Mouse (Mus musculus) gastrocnemius, postnatal 4 days (tissue): ENCODE results near the gene Dnttip2. TPM values are rescaled to one million over a fixed set of nuclear protein-coding genes. Genes with fewer than 3 reads are reported as not detected.
"Not testable (repeated sequence)": the region's sequence is repeated elsewhere in the genome, so short reads cannot be mapped to it uniquely, and the experiment has no call there.

ENCODE experiments used
- DNase-seq, 2 experiments: peaks; one replicate each; pipeline ENCODE4 v3.0.0; 2021 to 2022; ENCODE audit warnings: low spot score in 2 of 2, mixed read lengths in 2 of 2
- long read RNA-seq, 2 experiments: library from polyadenylated mRNA; stranded (forward); transcript quantifications; one replicate each; pipeline ENCODE4 v2.0.0; 2021
- total RNA-seq, 2 experiments: library from RNA; stranded (reverse); gene quantifications; 2 replicates each; pipeline ENCODE4 v1.2.3; 2021

Gene Dnttip2
- 10 to 100 TPM; 29.2 to 31.1 TPM for total RNA-seq
- long read RNA-seq, experiment 1, transcript Dnttip2-201 (7 exons, 2,429 nt) = major isoform, 60 of 61 reads
- long read RNA-seq, experiment 1, partial matches to known transcripts = 0 of 61 reads
- long read RNA-seq, experiment 1, other reads (novel, unspliced or antisense) = 1 of 61 reads
- long read RNA-seq, experiment 2, transcript Dnttip2-201 (7 exons, 2,429 nt) = major isoform, 62 of 67 reads
- long read RNA-seq, experiment 2, partial matches to known transcripts = 3 of 67 reads
- long read RNA-seq, experiment 2, other reads (novel, unspliced or antisense) = 2 of 67 reads

DNA sequence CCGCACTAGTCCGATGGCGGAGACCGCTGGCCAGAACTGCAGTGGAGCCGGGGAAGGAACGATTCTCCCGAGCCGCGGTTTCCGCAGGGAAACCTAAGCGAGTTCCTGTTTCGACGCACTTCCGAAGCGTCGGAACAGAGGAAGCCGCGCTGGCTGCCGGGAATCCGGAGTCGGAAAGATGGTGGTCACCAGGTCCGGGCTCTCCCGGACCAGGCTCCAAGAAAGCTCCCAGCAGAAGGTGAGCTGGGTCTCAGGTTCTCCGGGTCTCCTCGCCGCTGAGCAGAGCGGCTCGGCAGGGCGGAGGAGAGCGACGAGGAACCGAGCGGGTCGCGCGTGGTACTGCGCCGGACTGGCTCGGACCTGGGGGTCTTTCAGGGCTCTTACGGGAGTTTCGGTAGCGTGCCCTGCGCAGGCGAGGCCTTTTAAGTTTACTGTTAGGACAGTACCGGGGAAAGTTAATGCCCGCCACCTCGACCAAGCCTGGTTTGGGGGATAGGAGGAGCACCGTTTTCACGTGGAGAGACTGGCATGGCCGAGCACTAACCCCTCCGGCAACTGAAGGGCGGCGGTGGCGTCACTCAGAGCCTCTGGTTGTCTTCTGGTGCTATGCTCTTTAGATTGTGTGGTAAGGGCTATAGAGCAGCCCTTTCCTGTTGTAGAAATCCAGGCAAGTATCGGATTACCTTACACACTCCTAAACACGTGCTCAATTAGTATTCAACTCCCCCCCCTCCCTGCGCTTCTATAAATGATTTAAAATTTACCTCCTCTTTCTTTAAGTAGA lies at the start of gene Dnttip2:
TSS of gene Dnttip2 (plus strand) at position 148 of the 784 bp plus-strand sequence.
- peak; percentile 84 to 93 for DNase-seq

DNA sequence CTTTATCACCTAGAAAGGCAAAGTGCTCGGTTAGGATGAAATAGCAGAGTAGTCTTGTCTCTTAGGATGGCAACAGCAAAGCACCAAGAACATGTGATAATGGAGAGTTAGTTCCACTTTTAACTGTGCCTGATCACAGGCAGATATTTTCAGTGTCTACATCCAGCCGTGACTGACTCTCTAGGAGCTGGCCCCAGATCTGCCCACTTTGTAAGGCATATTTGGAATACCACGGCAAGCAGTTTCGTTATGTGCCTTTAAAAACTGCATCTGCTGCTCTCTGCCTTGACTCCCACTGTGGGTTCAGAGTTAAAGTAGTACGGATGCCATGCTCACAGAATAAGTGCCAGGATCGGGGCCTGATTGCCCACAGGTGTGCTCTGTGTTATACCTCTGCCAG lies 47.2 kb upstream of the Dnttip2 start:
- not testable (repeated sequence) for DNase-seq

DNA sequence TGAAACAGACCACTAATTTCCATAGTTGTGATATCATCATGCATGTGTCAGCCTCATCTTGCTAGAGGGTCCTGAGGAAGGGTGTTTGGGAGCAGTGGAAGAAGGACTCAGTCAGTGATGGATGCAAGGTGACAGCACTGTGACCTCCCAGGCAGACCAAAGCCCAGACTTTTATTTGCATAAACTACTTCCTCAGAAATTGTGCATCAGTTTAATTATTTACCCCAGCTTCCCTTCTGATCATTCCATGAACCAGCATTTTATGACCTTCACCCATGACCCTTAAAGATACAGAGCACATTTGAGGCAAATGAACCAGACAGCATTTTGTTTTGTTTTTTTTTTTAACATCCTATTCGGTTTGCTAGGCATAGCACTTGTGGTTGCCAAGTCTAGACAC lies 38.4 kb upstream of the Dnttip2 start:
- no peak for DNase-seq

DNA sequence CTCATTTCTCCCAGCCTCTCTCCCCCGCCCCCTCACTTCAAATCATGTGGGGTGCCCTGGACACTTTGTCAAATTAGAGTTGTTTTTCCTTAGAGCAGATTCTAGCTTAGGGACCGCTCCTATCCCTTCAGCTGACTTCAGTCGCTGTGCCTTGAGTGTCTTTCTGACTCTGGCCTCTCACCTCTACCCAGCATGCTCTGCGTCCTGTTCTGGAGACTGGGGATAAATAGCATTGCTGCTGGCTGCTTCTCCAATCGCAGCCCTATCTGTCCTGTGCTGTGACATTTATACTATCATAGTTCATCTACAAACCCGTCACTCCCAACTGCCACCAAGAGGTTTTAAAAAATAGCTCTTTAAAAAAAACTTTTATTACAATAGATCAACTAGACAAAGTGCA lies 31.3 kb upstream of the Dnttip2 start:
- DNase-seq = no peak

DNA sequence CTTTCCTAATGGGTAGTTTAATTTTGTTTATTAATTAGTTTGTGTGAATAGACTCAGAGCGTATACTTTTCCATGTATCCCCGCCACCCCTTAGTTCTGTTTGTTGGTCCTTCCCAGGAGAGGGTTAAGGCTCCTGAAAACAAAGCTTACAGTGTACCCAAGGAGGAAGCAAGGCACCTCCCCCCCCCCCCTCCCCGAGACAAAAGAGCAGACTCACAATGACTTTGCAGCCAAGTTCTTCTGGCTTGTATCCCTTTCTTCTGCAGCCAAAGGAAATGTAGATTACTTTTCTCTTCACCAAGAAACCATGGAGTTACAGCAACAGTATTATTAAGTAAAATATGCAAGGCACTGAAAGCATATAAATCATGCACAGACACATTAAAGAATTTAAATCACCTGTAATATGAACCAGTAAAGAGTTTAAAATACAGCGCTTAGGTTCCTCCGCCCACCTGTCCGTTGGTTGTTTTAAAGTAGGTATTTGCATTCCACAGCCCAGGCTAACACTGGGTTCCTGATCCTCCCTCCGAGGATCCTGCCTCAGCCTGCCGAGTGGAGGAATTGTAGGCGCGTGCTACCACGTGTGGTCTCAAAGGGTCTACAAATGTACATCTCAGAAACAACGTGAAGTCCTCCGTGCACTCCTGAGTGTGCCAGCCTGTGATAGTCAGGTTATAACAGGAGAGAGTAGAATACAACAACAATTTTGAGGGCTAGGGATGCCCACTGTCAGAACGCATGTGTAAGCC lies 30.6 kb upstream of the Dnttip2 start:
- DNase-seq = no peak

DNA sequence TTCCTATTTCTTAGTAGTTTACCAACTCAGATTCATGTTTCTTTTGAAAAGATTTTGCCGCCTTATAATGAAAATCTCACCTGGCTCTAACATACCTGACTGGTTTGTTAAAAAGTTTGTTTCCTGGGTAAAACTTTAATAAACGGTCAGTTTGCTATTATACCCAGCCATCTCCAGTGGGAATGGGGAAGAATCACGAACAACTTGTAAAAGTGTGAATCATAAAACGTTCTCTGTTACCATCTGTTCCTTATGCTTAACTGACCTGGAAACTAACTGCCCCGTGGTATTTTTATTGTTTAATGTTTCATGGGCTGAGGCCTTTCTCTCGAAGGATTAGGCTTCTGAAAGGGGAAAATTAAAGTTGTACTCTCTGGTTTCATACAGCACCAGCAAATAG lies 29.4 kb upstream of the Dnttip2 start:
- no peak for DNase-seq

DNA sequence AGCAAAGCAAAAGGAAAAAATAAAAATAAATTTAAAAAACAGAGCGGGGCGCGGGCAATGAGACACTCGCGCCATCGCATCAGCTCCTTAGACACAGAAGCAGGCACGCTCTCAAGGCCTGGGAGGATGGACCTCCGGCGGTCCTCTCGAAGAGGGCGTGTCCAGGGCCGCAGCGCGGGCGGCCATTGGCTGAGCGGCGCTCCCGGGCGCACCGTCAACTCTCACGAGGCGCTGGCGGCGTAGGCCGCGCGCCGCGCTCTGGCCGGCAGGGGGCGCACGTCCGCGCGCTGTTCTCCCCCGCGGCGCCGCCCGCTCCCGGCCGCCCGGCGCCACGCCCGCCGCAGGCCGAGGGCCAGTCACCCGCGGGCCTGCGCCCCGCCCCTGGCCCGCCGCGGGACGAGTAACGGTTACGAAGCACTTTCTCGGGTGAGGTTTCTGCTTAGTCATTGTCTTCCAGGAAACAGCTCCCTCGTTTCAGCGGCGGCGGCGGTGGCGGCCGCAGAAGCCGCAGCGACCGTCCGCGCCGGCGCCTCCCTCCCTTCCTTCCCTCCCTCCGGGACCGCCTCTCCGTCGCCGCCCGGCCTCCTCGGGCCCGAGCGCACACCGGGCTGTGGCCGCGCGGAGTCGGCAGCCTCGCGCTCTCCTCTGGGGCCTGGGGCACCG lies 28.8 kb upstream of the Dnttip2 start, which contains the start of gene Gclm:
TSS of gene Gclm (plus strand) at position 343 of the 663 bp plus-strand sequence.
- DNase-seq = peak; percentile 92 to 93

DNA sequence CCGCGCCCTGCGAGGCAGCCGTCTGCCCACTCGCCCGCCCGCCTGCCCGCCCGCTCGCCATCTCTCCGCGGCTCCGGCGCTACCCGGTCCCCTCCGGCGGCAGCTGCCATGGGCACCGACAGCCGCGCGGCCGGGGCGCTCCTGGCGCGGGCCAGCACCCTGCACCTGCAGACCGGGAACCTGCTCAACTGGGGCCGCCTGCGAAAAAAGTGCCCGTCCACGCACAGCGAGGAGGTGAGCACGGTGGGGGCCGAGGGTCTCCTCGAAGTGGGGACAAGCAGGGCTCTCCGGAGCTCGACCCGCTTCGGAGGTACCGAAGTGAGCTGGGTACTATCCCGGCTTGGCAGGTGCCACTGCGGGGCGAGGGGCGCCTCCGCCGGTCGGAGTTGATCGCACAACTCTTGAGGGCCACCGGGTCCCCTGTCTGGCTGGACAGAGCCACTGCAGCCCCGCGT lies 28.3 kb upstream of the Dnttip2 start:
- DNase-seq = peak; percentile 43 to 65

DNA sequence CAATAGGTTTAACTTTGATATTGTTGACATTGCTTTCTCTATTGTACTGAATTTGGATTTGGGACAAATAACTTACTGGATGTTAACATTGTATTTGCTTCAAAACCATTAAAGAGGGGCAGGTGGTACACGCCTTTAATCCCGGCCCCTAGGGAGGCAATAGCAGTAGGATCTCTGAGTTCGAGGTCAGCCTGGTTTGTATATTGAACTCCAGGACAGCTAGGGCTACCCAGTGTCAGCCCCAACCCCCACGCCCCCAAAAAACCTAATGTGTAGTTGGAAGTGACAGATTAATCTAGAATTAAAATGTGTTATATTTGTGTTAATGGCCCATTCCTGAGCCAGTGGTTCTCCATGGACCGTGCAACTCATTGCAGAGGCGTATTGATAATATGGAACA lies 27.8 kb upstream of the Dnttip2 start:
- DNase-seq = no peak

DNA sequence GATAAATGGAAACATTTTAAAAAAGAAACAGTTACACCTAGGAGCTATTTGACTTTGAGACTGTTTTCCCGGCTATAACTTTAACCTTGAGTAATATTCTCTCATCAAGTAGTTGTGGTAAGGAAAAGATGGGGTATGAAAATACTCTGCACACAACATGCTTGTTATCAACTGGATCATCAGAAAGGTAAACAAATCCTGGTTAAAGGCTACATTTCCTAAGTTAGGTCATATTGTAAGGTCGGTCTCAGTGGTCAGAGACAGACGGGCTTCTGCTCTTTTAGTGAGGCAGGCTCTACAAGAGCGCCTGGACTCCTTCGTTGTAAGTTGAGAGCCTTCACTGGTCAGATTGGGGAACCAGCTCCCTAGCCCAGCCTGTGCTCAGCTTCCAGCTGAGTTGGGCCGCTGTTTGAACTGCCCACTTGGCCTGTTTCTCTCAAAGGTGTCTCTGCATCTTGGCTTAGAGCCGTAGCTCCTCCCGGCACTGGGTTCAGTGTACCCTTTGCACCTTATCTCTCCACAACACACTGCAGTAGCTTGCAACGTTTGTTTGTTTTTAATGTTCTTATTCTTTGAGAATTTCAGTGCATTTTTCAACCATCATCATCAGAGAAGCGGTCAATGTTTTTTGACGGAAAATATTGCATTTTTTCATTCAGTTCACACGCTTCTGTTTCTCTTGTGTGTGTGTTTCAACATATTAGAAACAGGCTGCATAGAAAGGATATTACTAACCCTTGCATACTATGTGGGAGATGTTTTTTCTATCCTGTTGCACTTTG lies 27.0 kb upstream of the Dnttip2 start:
- DNase-seq = no peak

DNA sequence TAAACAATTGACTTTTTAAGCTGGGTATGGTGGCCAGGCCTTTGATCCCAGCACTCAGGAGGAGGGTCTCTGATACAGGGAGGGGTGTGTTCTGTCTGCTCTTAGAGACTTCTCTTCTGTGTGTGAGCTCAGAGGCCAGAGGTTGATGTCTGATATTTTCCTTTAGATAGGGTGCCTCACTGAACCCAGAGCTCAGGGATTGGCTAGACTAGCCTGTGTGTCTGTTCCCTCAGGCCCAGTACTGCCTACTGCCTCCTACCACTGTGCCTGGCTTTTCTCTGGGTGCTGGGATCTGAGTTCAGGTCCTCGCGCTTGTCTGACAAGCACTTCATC lies 26.5 kb upstream of the Dnttip2 start:
- no peak for DNase-seq

DNA sequence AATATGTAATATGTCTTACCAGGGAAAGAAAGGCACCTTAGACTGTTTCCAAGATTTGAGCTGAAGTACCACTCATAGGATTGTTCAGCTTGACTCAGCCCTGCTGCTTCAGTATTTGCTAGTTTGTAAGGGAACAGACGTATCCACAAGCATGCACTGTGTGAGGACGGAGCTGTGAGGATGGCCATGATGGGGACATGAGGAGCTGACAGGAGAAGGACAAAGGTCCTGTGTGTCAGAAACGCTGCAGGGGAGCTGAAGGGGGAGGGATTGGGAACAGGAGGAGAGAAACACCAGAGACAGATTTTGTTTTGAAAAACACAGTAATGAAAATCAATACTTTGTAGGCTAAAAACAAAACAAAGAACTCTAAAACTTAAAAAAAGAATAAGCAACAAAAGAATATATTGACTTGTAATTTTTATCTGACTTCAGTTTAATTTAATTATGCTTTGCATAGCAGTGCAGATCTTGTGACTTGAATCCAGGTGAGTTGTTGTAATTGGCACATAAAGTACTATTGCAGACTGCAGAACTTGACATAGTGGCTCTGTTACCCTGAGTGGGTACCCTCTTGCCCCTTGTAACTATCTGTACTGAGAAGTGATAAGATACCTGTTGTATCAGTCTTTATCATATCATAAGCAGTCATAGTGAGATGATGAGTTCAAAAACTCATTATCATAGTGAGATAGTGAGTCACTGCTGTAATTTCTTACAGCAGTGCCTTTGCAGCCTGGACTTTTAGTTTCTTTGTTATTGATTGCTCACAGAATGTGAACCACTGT lies 21.5 kb upstream of the Dnttip2 start:
- DNase-seq = no peak

DNA sequence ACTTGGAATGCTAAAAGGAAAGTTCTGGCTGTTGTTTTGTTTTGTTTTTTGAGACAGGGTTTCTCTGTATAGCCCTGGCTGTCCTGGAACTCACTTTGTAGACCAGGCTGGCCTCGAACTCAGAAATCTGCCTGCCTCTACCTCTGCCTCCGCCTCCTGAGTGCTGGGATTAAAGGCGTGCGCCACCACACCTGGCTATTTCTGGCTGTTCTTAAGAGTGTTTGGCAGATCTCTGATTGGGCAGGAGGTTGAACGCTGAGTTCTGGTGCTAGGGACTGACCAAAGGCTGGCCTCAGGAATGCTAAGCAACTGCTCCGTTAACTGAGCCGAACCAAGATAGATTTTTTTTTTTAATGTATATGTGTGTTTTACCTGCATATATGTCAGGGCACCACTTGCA lies 20.1 kb upstream of the Dnttip2 start:
- not testable (repeated sequence) for DNase-seq

DNA sequence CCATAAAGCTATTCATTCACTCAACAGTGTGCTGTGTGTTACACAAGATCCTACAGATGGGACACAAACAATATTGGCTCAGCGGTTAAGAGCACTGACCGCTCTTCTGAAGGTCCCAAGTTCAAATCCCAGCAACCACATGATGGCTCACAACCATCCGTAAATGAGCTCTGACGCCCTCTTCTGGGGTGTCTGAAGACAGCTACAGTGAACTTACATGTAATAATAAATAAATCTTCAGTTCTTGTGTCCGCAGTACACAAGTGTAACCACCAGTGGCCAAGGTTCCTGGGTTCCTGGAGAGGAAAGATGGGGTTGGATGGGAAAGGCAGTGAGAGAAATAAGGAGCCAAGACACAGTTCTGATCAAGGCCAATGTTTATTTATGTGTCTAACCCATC lies 4.2 kb upstream of the Dnttip2 start:
- no peak for DNase-seq

DNA sequence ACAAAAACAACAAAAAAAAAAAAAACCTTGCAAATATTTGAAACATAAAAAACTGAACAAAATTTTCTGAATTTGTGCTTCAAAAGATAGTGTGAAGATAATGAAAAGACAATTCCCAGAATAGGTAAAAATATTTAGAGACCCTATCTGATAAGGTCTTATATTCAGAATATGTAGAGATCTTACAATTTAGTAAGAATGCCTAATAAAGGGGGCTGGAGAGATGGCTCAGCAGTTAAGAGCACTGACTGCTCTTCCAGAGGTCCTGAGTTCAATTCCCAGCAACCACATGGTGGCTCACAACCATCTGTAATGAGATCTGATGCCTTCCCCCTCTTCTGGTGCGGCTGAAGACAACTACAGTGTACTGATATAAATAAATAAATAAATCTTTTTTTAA lies 1.6 kb upstream of the Dnttip2 start:
- DNase-seq = not testable (repeated sequence)

DNA sequence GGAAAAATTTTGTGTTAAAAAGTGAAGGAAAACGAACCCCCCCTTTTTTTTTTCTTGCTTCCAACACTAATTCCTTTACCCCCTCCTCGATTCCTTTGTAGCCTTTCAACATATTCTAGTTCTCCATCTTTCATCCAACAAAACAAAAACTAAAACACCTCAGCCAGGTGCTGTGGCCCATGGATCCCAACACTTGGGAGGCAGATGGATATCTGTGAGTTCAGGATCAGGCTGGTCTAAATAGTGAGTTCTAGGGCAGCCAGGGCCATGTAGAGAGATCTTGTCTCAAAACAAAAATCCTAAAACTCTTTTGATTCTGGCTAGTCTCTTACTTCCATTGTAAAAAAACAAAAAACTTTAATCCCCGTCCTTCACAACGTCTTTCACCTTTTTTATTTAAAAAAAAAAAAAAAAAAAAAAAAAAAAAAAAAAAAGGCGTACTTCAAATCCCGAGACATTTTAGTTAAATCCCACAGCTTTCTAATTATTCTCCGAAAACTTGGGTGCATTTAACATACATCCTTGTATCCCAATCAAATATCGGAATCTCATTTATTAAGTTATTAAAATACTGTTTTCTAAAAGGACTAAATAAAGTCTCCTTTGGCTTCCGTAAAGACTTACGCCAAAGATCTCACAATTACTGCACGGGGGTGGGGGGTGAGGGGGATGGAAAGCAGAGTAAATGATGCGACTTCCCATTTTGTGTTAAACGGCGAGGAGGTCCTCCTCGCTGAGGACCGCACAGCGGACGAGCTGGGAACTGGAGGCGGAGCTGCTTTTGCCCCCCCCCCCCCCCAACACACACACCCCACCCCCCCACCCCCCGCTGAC lies 564 bp upstream of the Dnttip2 start:
- no peak for DNase-seq

DNA sequence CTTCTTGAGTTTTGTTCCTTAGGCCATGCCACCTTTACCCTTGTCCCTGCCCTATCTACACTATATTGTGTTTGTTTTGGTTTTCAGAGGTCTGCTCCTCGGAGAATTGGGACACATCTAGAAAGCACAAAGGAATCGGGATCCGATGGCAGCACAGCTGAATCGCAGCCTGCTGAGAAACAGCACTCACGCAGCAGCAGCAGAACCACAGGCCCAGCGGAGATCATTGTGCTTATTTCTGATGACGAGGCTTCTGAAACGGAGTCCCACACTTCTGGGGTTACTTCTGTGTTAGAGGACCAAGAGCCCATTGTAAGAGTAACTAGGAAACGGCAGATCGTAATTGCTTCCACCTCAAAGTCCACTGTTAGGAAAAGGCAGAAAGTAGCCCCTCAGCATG lies 923 bp downstream of the Dnttip2 start:
- no peak for DNase-seq

DNA sequence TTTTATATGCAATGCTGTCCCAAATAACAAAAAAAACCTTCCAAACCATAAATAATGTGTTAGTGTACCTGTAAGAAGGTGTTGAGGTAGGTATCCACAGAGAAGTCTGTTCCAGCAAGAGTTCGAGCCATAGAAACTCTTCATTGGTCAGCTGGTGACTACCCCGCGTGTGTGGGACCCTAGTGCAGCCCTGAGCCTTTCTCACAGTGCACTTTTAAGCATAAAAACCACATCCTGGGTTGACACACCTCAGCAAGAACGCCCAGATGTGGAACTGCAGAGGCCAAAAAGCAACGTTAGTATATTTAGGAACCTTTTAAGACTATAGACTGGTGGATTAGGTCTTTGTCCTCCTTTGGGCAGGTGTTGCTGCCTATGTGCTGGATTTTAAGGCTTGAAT lies 13.0 kb downstream of the Dnttip2 start:
- DNase-seq = no peak
